11 mouse cellular contexts compared by ENCODE assay signal in the genomic region with DNA sequence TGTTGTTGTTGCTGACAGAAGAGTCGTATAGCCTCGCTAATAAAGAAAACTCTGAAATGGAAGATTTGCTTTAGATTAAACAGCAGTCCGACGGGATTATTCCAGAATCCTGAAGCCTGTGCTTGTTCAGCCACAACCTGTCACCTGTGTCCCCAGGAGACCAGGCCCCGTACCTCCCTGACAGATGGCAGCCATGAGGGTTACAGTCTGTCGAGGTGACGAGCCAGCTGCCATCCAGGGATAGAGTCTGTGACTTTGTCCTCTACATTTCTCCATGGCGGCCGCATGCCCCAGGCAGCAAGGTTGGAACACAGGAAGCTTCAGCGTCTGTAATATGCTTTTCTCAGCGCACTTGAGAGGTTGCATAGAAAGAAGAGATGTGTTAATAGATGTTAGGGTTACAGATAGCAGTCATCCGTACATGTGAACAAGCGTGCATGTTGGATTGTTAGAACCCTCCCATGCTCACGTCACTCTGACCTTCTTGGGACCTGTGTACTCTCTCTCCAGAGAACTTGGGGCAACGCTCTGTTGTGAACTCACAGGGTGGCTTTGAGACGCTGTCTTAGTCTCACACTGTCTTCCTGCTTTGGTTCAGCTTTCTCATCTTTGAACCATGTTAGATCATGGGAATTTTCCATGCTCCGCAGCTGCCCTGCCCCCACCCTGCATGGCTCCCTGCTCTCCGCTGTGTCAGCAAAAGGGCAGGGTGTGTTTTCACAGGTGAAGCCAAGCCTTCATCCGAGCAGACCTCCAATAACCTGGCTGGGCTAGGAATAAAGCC.
DNase-seq lines count a peak whose midpoint lies in the region; ATAC-seq and TF ChIP-seq lines count a peak whose summit lies in the region.
"Had no signal": no experiment of that assay in that cellular context is flagged by ENCODE, and none has a peak within 500 bp of the region (broad histone marks: within the 10 kb centered on the region; RNA-seq: fewer than 3 reads in every experiment).

No protein-coding gene starts in this region.

- H3K4me1 ChIP-seq in forebrain, embryonic 14.5 days (ENCODE audit: control insufficient read depth, insufficient read depth, low read length) = no peaks in the 10 kb centered on the region
- H3K4me1 ChIP-seq in forebrain, embryonic 13.5 days = no peaks in the 10 kb centered on the region
- no peaks in the 10 kb centered on the region for H3K4me1 ChIP-seq in cortical plate, adult 2 months (ENCODE audit: control insufficient read depth, insufficient read depth, low read length)
- peaks cover 23% of the 10 kb centered on the region for H3K4me1 ChIP-seq in kidney, embryonic 16.5 days (ENCODE audit: insufficient read depth, low read length)

- 82% methylated on average over 19 of the region's 19 CpGs for WGBS in forebrain, embryonic 14.5 days
- WGBS in forebrain, embryonic 13.5 days = 83% methylated on average over 19 of the region's 19 CpGs
- 47% methylated on average over 19 of the region's 19 CpGs for WGBS in kidney, embryonic 16.5 days

- no peak overlapping the region for H3K9ac ChIP-seq in forebrain, embryonic 14.5 days (ENCODE audit: low read length)
- no peak overlapping the region for H3K9ac ChIP-seq in forebrain, embryonic 13.5 days
- 0 out of 2 replicates have a peak overlapping the region, but pooled peaks have one; percentile 27 for H3K9ac ChIP-seq in kidney, embryonic 16.5 days (replicated peaks; ENCODE audit: low read length)
- H3K9ac ChIP-seq: liver, embryonic 14.5 days had no signal

- no peaks in the 10 kb centered on the region for H3K27me3 ChIP-seq in forebrain, embryonic 14.5 days (replicated peaks; ENCODE audit: control insufficient read depth, insufficient read depth, low read length)
- no peaks in the 10 kb centered on the region for H3K27me3 ChIP-seq in forebrain, embryonic 13.5 days
- H3K27me3 ChIP-seq in kidney, embryonic 16.5 days (ENCODE audit: insufficient read depth, low read length) = no peaks in the 10 kb centered on the region

- H3K4me2 ChIP-seq in forebrain, embryonic 14.5 days (ENCODE audit: low read length) = no peak overlapping the region
- H3K4me2 ChIP-seq in forebrain, embryonic 13.5 days = no peak overlapping the region
- peak overlapping the region; percentile 30 for H3K4me2 ChIP-seq in kidney, embryonic 16.5 days (replicated peaks; ENCODE audit: low read depth, low read length)

- H3K27ac ChIP-seq in forebrain, embryonic 14.5 days (ENCODE audit: low read depth, low read length) = peak overlapping the region; percentile 9; the same call in 1 of the 2 replicates
- no peak overlapping the region for H3K27ac ChIP-seq in forebrain, embryonic 13.5 days
- H3K27ac ChIP-seq in cortical plate, adult 2 months (ENCODE audit: insufficient read depth, low read length) = peak overlapping the region; percentile 86; the same call in 1 of the 2 replicates
- peak overlapping the region; percentile 87 for H3K27ac ChIP-seq in kidney, embryonic 16.5 days (ENCODE audit: low read length)
- H3K27ac ChIP-seq: forebrain, embryonic 10.5 days; liver, embryonic 14.5 days had no signal

- no peaks in the 10 kb centered on the region for H3K9me3 ChIP-seq in forebrain, embryonic 14.5 days (replicated peaks; ENCODE audit: control insufficient read depth, low read length)
- H3K9me3 ChIP-seq in forebrain, embryonic 13.5 days (replicated peaks) = no peaks in the 10 kb centered on the region
- H3K9me3 ChIP-seq in kidney, embryonic 16.5 days (ENCODE audit: low read length) = no peaks in the 10 kb centered on the region
- H3K9me3 ChIP-seq: forebrain, embryonic 10.5 days had no signal

- no peak for TF ChIP-seq POLR2A in cortical plate, adult 2 months (IDR thresholded peaks at IDR 0.05; ENCODE audit: extremely low read depth, insufficient read depth, low read length)

- H3K36me3 ChIP-seq in forebrain, embryonic 14.5 days (ENCODE audit: control insufficient read depth, insufficient read depth, low read length) = no peaks in the 10 kb centered on the region
- H3K36me3 ChIP-seq in forebrain, embryonic 13.5 days (ENCODE audit: poor library complexity, severe bottlenecking) = no peaks in the 10 kb centered on the region
- 0 out of 2 replicates have a peak, but pooled peaks cover 4% of the 10 kb centered on the region for H3K36me3 ChIP-seq in kidney, embryonic 16.5 days (ENCODE audit: insufficient read depth, low read length)

- H3K4me3 ChIP-seq in forebrain, embryonic 14.5 days (ENCODE audit: low read depth, low read length) = no peak overlapping the region
- no peak overlapping the region for H3K4me3 ChIP-seq in forebrain, embryonic 13.5 days
- H3K4me3 ChIP-seq in cortical plate, adult 2 months (ENCODE audit: insufficient read depth, low read length) = no peak overlapping the region
- H3K4me3 ChIP-seq in kidney, embryonic 16.5 days (ENCODE audit: low read length) = no peak overlapping the region
- H3K4me3 ChIP-seq: forebrain, embryonic 10.5 days had no signal

- TF ChIP-seq CTCF in cortical plate, adult 2 months (IDR thresholded peaks at IDR 0.05; ENCODE audit: extremely low read depth, insufficient read depth, low read length) = no peak

- no peak for DNase-seq in forebrain, embryonic 14.5 days (ENCODE audit: low spot score)
- DNase-seq in R1 (ENCODE audit: low read depth, low spot score) = peak; percentile 40
- DNase-seq in right cerebral cortex, postnatal 10 days (ENCODE audit: low spot score in 2 of 2) = no peak
- DNase-seq in spleen, adult 12 weeks (ENCODE audit: low spot score) = no peak
- DNase-seq: thymus, postnatal 14 days had no signal

- ATAC-seq in forebrain, embryonic 14.5 days = no peak
- no peak for ATAC-seq in forebrain, embryonic 13.5 days
- ATAC-seq in kidney, embryonic 16.5 days (ENCODE audit: low FRiP score, low TSS enrichment) = peak; percentile 52
- ATAC-seq in monocyte, adult 5-6 weeks (replicated peaks; ENCODE audit: insufficient number of reproducible peaks, low FRiP score, low TSS enrichment, poor library complexity, severe bottlenecking) = no peak
